Mouse (Mus musculus): ENCODE data around the gene Abcb8.

Abcb8 gene

DNA sequence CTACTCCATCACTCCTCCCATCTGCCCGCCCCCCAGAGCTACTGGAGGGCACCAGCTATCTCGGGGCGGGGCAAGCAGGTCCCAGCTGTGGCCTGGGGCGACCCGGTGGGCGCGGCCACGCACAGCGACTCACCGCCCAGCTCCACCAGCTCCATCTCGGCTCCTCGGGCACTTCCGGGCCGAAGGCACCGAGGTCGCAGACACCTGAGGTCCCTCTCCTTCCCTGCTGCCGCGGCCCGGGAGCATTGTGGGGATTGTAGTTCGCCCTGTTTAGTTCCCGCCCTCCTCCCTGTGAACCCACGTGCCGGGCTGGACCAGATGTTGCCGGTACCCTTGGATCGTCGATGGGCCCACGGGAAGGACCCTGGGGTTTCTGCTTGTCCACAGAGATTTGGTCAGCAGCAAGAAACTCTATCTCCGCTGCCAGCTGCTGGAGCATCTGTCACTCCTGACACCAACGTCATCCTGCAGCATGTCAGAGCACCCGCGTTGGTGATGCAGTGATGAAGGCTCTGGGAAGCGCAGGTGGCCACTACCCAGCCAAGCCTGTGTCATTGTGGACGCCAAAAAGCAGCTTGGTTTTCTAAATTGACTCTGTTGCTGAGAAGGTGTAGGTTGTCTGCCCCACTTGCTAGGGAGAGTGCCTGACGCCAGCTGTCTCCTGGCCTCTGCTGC lies 54.3 kb downstream of the Abcb8 start, which contains the start of gene Tmub1:
Gene Tmub1 (minus strand): TSS at position 231 of the 675 bp plus-strand sequence.
- peak; percentile 70; the same call in 1 of the 2 replicates for TF ChIP-seq GATA4 (IDR thresholded peaks at IDR 0.05; ENCODE audit: insufficient replicate concordance, low read length)

GRCm38 (mm10) chr5:24451264-24452029 lies 58.0 kb downstream of the Abcb8 start:
- TF ChIP-seq GATA4 (IDR thresholded peaks at IDR 0.05; ENCODE audit: insufficient replicate concordance, low read length), result no peak

- TF ChIP-seq GATA4 (IDR thresholded peaks at IDR 0.05; ENCODE audit: insufficient replicate concordance, low read length), result no peak
Measured at GRCm38 (mm10) chr5:24452030-24452690, 58.7 kb downstream of the Abcb8 start, which contains the start of gene Agap3. Gene Agap3, plus strand, starts transcription at chr5:24452177.

DNA sequence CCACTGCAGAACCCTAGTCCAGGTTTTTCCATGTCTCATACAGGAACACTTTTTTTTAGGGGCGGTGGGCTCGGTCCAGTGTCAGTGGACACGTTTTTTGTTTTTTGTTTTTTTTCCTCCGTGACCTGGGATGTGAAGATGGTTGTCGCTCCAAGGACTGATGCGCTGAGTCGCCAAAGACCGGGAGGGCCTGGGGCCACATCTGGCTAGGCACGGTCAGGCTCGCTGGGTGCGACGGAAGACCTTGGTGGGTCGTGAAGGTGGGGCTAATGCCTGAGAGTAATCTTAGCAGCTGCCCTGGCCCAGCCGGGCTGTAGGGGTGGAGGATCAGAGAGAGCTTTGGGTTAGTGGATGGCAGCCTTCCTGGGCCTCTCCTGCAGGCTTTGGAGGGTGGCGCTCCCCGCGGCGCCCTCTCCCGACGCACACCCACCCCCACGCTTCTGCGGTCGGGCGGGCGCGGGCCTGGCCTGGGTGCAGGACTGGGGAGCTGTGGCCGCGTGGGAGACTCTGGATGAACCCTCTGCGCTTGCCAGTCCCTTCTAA lies 59.3 kb downstream of the Abcb8 start:
- TF ChIP-seq GATA4 (IDR thresholded peaks at IDR 0.05; ENCODE audit: insufficient replicate concordance, low read length), result no peak

DNA sequence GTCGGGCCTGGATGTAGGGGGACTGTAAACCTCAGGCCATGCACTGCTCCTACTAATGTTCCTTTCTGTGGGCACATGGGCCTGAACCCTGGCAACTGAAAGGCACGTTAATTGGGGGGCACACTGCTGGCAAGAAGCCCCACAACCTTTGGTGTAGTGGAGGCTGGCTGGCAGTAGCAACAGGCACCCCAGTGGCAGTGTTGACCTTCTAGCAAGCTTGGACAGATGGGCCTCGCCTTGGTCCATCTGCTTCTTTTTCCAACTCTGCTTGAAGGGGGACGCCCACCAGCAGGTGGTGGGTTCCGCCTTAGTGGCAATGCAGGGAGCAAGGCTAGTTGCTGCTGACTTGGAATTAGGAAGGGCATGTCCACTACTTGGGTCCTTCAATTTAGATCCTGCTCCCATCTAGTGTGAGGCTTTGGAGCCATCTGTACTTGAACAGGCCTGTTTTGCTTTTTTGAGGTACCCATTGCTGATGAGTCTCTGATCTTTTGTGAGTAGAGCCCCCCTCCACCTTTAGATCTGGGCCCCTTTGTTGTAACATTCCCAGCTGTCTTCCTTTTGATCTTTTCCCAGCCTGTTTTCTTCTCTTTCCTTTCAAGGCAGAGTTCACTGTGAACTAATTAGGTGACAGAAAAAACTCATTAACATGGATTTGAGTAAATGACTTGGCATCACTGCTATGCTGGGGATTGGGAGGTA lies 60.0 kb downstream of the Abcb8 start:
- TF ChIP-seq GATA4 (IDR thresholded peaks at IDR 0.05; ENCODE audit: insufficient replicate concordance, low read length), result no peak

- no peak for TF ChIP-seq GATA4 (IDR thresholded peaks at IDR 0.05; ENCODE audit: insufficient replicate concordance, low read length)
Measured at GRCm38 (mm10) chr5:24453985-24454303, 60.5 kb downstream of the Abcb8 start.

DNA sequence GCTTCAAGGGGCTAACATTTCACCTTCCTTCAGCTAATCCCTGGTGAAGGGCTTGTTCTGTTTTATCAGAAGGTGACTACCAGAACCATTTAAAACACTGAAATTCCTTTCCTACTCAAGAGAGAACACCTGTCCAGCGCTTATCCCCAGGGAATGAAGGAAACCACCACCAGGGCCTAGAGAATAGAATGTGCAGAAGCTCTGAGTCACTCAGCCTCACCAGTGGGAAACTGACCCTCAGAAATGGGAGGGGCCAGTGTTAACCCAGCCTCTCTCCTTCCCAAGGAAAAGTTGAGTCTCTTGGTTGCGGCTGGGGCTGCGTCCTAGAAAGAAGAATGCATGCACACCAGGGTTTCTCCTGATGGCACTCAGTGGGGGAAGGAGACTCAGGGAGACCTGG lies 61.6 kb downstream of the Abcb8 start:
- TF ChIP-seq GATA4 (IDR thresholded peaks at IDR 0.05; ENCODE audit: insufficient replicate concordance, low read length), result no peak

DNA sequence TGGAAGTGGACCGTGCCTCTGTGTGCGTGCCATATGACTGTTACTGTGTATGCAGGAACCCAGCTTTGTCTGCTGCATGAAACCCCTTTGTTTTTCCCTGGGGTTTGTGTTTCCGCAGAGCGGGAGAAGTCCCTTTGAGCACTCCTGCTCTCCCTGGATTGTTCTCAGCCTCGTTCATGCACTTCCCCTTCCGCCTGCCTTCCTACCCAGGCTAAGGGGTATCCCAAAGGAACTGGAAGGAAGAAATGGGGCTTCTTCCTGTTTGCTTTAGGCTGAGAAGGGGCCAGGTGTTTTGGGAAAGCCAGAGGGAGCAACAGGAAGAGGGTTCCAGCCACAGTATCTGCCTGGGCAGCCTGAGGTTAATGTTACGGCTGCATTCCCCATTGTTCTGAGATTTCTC lies 62.1 kb downstream of the Abcb8 start:
- TF ChIP-seq GATA4 (IDR thresholded peaks at IDR 0.05; ENCODE audit: insufficient replicate concordance, low read length), result no peak

All from liver, adult (tissue).